Mouse (Mus musculus) hindbrain, embryonic 12.5 days (tissue): ENCODE measurements at regions not wholly inside any gene's neighbourhood (a gene's known extent, or its start where the extent isn't known, plus 50 kb on each side); places are given as distances from the start of the nearest gene placed in this dataset.
A peak's percentile ranks its signal among the peaks of the same experiment; 100 is the strongest.

Source experiments
- ATAC-seq: fragments of 200-750 bp; cut with Nextera tagmentation; 2 replicates; pipeline ENCODE4 v1.8.0; 2017; ENCODE audit warnings: moderate TSS enrichment; ENCODE audit not compliant: low FRiP score
- H3K27ac ChIP-seq: fragments of 300-500 bp; sonication (generic); 2 replicates; pipeline ENCODE4 v1.5.1; 2016; ENCODE audit warnings: mild to moderate bottlenecking
- H3K27me3 ChIP-seq: fragments of 300-500 bp; sonication (generic); 2 replicates; pipeline ENCODE4 v1.6.1; 2016; ENCODE audit warnings: mild to moderate bottlenecking
- H3K36me3 ChIP-seq: fragments of 300-500 bp; sonication (generic); 2 replicates; pipeline ENCODE4 v1.6.1; 2016; ENCODE audit warnings: mild to moderate bottlenecking
- H3K4me1 ChIP-seq: fragments of 300-500 bp; sonication (generic); 2 replicates; pipeline ENCODE4 v1.6.1; 2016
- H3K4me2 ChIP-seq: fragments of 300-500 bp; sonication (generic); replicated peaks from 2 replicates; pipeline ENCODE4 v1.6.1; 2016; ENCODE audit warnings: mild to moderate bottlenecking
- H3K4me3 ChIP-seq: fragments of 300-500 bp; sonication (generic); 2 replicates; pipeline ENCODE4 v1.5.1; 2016; ENCODE audit warnings: mild to moderate bottlenecking
- H3K9ac ChIP-seq: fragments of 300-500 bp; sonication (generic); 2 replicates; pipeline ENCODE4 v1.6.1; 2016; ENCODE audit warnings: mild to moderate bottlenecking, moderate library complexity
- H3K9me3 ChIP-seq: fragments of 300-500 bp; sonication (generic); replicated peaks from 2 replicates; pipeline ENCODE4 v1.6.1; 2016; ENCODE audit warnings: mild to moderate bottlenecking
- WGBS: fragments of 180-500 bp; shearing (Covaris S2); methylation state at CpG from one replicate; pipeline ENCODE4 v1.1.7; 2016; 5-methylcytosine and 5-hydroxymethylcytosine counted together

DNA sequence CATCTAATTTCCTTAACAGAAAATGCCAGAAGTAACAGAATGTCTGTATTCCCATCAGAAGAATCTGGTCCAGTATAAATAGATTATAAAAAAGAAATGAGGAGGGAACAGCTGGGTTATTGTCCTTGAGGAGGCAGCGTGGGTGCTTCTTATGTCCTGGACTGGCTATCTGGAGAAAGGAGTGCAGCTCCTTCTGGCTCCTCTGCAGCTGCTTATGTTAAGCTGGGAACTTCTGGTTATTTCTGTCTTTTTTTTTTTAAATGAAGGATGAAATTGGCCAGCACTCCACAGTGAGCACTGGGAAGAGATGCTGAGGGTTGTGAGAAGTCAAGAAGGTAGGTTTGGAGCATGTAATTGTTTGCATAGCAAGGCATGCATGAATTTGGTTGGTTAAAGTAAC is 441.5 kb downstream of the Ebf1 start:
- ATAC-seq = no peak
- no peak overlapping the region for H3K9ac ChIP-seq
- WGBS = 88% methylated on average over 1 of the region's 1 CpGs
- H3K4me3 ChIP-seq = no peak overlapping the region
- 0 out of 2 replicates have a peak, but pooled peaks cover 4% of the 10 kb centered on the region for H3K4me1 ChIP-seq
- H3K36me3 ChIP-seq = no peaks in the 10 kb centered on the region
- no peak overlapping the region for H3K4me2 ChIP-seq
- no peaks in the 10 kb centered on the region for H3K27me3 ChIP-seq
- H3K27ac ChIP-seq = no peak overlapping the region
- H3K9me3 ChIP-seq = no peaks in the 10 kb centered on the region

DNA sequence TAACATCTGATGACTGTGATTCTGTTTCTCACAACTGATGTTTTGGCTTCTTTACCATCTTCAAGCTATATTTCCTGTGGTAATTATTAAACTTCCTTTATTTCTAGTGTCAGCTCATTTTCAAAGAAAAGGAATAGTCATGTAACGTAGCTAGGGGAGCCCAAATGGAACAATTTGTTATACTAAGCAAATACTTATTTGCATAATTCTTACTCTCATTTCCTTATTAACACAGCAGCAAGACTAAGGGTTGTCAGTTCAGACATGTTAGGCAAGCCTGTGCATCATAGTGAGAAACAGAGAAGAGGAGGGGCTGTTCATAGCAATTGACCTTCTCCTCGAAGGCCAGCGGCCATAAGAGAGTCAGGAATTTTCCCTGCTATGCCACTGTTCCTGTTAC is 449.5 kb downstream of the Ebf1 start:
- H3K4me1 ChIP-seq = peaks cover 6% of the 10 kb centered on the region
- H3K4me2 ChIP-seq = no peak overlapping the region
- H3K9ac ChIP-seq = no peak overlapping the region
- no peak overlapping the region for H3K27ac ChIP-seq
- no peaks in the 10 kb centered on the region for H3K27me3 ChIP-seq
- WGBS = 79% methylated on average over 3 of the region's 3 CpGs
- no peaks in the 10 kb centered on the region for H3K36me3 ChIP-seq
- H3K4me3 ChIP-seq = no peak overlapping the region
- no peaks in the 10 kb centered on the region for H3K9me3 ChIP-seq
- no peak for ATAC-seq

DNA sequence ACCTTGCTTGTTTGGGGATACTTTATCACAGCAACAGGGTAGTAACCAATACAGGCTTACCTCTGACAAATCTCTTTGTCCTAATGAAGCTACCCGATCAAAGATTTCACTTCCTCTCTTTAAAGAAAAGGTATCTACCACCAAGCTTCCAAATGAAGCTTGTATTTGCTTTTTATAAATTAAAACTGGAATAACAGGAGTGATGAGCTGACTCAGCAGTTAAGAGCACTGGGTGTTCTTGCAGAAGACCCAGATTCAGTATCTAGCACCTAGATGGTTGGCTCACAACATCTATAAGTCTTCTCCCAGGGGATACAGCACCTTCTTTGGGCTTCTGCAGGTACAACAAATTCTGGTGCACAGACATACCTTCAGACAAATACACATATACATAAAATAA is 453.2 kb downstream of the Ebf1 start:
- no peak overlapping the region for H3K9ac ChIP-seq
- no peaks in the 10 kb centered on the region for H3K36me3 ChIP-seq
- no peaks in the 10 kb centered on the region for H3K27me3 ChIP-seq
- no peak overlapping the region for H3K4me3 ChIP-seq
- no peak overlapping the region for H3K4me2 ChIP-seq
- no peak overlapping the region for H3K27ac ChIP-seq
- no peak for ATAC-seq
- H3K9me3 ChIP-seq = no peaks in the 10 kb centered on the region
- 84% methylated on average over 1 of the region's 1 CpGs for WGBS
- H3K4me1 ChIP-seq = peaks cover 6% of the 10 kb centered on the region

DNA sequence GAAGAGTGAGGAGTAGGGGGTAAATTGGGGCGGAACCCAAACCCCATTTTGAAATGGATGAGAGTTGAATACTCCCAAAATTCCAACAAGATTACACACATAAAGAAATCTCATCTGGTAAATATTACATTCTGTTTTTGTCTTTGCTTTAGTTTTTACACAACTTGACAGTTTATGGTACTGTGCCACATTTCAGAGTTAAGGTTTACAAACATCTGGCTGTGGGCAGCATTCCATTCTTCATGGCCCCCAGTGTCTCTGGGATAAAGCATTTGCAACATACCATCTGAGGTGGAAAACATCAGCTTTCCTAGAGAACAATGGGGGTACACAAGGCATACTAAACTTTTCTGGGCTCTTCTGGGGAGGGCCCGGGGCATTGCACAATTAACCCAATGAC is 454.1 kb downstream of the Ebf1 start:
- no peak for ATAC-seq
- Histone ChIP-seq H3K27me3 (no peaks in the 10 kb centered on the region), H3K9me3 (no peaks in the 10 kb centered on the region), H3K4me2 (no peak overlapping the region), H3K9ac (no peak overlapping the region), H3K36me3 (no peaks in the 10 kb centered on the region), H3K4me3 (no peak overlapping the region), H3K27ac (no peak overlapping the region), H3K4me1 (peaks cover 2% of the 10 kb centered on the region)
- WGBS = 84% methylated on average over 2 of the region's 2 CpGs

DNA sequence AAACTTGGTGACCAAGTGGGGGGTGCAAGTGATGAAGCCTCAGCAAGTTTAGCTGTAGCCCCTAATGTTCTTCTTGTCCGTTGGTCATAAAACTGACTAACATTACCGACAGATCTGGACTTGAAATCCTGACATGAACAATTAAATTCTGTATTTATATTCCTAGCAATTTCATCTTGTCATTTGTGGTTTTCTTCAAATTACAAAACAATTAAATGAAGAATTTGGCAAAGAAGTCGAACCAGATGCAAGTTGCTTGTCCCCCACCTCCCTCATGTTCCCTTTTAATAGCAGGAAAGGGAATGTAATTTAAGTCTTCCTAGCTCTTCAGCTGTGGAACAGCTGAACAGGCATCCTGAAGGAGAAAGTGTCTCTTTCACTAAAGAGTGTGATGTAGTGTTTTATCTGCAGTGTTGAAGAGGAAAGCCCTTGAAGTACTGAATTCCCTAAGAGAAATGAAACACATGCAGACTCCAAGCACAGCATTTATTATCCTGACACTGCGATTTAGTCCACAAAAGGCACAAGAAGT is 467.5 kb downstream of the Ebf1 start:
- Histone ChIP-seq H3K9ac (no peak overlapping the region), H3K4me1 (no peaks in the 10 kb centered on the region), H3K4me3 (no peak overlapping the region), H3K4me2 (no peak overlapping the region), H3K27me3 (no peaks in the 10 kb centered on the region), H3K36me3 (no peaks in the 10 kb centered on the region), H3K27ac (no peak overlapping the region), H3K9me3 (no peaks in the 10 kb centered on the region)
- no peak for ATAC-seq
- WGBS = 85% methylated on average over 4 of the region's 4 CpGs

DNA sequence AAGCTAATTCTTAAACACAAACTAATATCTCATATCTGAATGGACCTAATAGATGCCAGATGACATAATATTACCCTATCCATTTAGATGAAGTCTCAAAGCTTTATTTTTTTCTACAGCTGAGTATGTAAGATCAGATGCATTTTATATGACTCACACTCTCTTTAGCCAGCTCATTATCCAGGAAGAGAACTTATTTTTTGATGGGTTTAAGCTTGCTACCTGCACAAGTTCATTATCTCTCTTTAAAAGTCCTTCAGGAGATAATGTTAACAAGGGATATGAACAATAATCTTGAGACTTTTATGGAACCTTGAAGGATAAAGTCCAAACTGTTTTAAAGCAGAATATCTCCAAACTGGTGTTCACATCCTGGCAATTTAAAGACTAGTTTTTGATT is 468.0 kb downstream of the Ebf1 start:
- no peak for ATAC-seq
- Histone ChIP-seq H3K4me3 (no peak overlapping the region), H3K27ac (no peak overlapping the region), H3K4me2 (no peak overlapping the region), H3K27me3 (no peaks in the 10 kb centered on the region), H3K9me3 (no peaks in the 10 kb centered on the region), H3K36me3 (no peaks in the 10 kb centered on the region), H3K9ac (no peak overlapping the region), H3K4me1 (no peaks in the 10 kb centered on the region)

DNA sequence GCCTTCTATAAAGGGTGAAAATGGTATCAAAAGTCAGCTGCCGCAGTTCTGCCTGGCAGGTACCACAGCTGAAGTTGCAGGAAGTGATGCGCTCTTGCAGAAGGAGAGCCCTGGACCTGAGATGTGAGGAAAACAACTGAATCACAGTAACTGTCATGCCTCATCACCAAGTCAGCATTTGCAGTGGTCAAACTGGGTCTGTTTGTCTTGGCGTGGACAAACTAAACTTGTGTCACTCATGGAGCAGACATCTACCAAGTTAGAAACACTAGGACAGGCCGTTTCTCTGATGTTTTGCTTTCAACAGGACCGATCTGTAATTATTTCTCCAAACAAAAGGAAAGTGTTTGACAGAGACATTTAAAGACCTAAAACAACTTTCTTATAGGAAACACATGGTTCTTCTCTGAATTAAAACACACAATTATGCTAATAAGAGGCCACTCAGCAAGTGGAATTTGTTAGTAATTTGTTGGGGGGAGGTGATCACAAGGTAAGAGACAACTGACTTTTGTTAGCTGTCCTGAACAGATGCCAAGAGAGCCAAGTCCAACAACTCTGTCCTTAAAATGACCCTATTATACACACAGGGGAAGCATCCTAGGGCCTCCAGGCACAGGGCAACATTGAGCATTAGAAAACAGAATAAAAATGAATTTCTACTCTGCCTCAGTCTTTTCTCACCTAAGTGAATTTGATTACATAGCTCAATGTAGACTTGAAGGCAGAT is 470.2 kb downstream of the Ebf1 start:
- Histone ChIP-seq H3K4me3 (no peak overlapping the region), H3K9me3 (no peaks in the 10 kb centered on the region), H3K36me3 (no peaks in the 10 kb centered on the region), H3K27ac (no peak overlapping the region), H3K4me1 (no peaks in the 10 kb centered on the region), H3K4me2 (no peak overlapping the region), H3K27me3 (no peaks in the 10 kb centered on the region), H3K9ac (no peak overlapping the region)
- WGBS = 64% methylated on average over 5 of the region's 5 CpGs
- ATAC-seq = no peak

DNA sequence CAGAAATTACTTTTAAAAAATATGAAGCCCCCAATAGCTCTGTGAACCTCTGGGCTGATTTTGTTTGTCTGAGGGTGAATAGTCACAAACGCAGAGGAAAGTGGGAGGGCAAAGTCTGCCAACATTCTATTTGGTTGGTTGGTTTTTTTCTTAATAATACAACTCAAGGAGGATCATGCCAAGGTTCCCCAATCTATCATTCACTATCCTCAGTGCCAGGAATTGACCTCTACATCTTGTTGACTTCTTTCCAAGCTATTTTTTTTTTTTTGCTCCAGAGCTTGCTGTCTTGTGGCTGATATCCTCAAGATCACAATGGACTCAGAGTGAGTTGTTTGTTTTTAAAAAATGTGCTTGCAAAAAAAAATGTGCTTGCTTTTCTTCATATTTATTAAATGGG is 471.2 kb downstream of the Ebf1 start:
- Histone ChIP-seq H3K4me2 (no peak overlapping the region), H3K4me3 (no peak overlapping the region), H3K36me3 (no peaks in the 10 kb centered on the region), H3K27ac (no peak overlapping the region), H3K27me3 (no peaks in the 10 kb centered on the region), H3K4me1 (no peaks in the 10 kb centered on the region), H3K9me3 (no peaks in the 10 kb centered on the region), H3K9ac (no peak overlapping the region)
- ATAC-seq = no peak
- WGBS = 88% methylated on average over 1 of the region's 1 CpGs

DNA sequence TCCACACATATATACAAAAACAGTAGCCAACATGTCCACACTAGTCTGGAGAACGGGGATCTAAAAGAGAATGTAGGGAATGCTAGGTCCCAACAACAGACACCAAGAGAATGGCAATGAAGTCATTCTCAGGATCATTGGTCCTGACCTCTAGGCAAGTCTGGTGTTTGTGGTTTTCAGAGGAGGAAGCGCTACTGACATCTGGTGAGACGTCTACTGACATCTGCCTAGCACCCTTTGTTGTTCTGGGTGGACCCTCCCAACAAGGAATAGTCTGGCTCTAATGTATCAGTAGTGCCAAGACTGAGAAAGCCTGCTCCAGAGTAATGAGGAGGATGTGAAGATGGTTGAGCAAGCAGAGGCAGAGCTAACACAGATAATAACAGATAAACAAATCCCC is 472.4 kb downstream of the Ebf1 start:
- Histone ChIP-seq H3K9ac (no peak overlapping the region), H3K36me3 (no peaks in the 10 kb centered on the region), H3K4me1 (no peaks in the 10 kb centered on the region), H3K4me2 (no peak overlapping the region), H3K27me3 (no peaks in the 10 kb centered on the region), H3K4me3 (no peak overlapping the region), H3K9me3 (no peaks in the 10 kb centered on the region), H3K27ac (no peak overlapping the region)
- 68% methylated on average over 3 of the region's 3 CpGs for WGBS
- ATAC-seq = no peak

DNA sequence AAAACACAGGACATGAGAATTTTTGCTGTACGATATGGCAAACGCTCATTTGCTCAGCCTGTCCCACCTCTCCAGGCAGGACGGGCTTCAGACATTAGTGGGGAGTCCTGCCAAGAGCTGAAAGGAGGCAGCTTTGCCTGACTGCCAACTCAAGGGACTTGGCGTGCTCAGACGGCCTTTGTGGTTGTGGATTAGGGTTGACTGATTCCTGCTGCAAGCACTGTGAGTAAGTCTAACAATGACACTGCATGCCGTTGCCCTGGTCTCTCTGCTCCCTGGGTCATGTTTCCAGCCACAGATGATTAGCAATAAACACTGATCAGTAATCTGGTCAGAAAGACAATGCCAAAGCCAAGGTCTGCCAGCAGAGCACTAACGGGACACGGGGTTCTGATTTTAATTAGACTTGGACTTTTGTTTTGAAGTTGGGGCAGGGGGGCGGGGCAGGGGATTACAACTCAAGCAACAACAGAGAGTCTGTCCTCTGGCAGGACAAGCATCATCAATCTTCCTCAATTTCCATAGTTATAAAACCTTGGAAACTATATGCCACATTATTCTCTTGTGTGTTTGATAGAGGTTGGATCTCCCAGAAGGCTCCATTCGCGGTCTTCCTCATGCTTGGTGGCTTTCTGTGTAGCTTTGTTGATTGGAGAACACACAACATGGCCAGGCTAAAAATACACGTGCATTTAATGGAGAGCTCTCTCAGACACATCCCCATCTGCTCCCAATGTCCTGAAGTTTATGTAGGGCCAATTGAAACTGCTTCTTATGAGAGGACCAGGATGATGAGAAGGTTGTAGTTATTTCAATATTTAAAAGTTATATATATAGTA is 486.6 kb downstream of the Ebf1 start:
- H3K4me3 ChIP-seq = no peak overlapping the region
- H3K4me1 ChIP-seq = peaks cover 5% of the 10 kb centered on the region; the same call in 1 of the 2 replicates
- H3K27me3 ChIP-seq = no peaks in the 10 kb centered on the region
- no peak overlapping the region for H3K9ac ChIP-seq
- WGBS = 52% methylated on average over 12 of the region's 12 CpGs
- ATAC-seq = peak; percentile 63; the same call in 1 of the 2 replicates
- no peaks in the 10 kb centered on the region for H3K36me3 ChIP-seq
- no peaks in the 10 kb centered on the region for H3K9me3 ChIP-seq
- no peak overlapping the region for H3K27ac ChIP-seq
- H3K4me2 ChIP-seq = no peak overlapping the region

DNA sequence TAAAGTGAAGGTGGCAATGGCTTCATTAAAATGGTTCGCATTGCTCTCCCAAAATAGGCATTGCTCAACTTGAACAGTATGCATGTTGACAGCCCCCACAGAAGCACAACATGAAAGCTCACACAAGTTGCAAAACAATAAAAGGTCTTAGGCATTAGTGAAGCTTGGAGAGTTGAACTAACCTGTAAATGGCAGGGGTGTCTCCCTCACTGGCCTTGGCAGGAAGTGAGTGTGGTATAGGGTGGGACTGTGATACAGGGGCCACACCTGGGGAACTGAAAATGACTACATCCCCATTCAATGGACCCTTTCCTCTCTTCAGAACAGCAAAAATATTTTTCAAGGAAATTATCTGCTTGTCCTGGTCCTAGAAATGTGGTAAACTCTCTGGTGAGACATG is 499.6 kb downstream of the Ebf1 start:
- H3K4me1 ChIP-seq = no peaks in the 10 kb centered on the region
- no peak overlapping the region for H3K4me2 ChIP-seq
- WGBS = 89% methylated on average over 1 of the region's 1 CpGs
- no peak overlapping the region for H3K4me3 ChIP-seq
- H3K27me3 ChIP-seq = no peaks in the 10 kb centered on the region
- H3K9me3 ChIP-seq = no peaks in the 10 kb centered on the region
- no peaks in the 10 kb centered on the region for H3K36me3 ChIP-seq
- no peak overlapping the region for H3K9ac ChIP-seq
- H3K27ac ChIP-seq = no peak overlapping the region
- no peak for ATAC-seq

DNA sequence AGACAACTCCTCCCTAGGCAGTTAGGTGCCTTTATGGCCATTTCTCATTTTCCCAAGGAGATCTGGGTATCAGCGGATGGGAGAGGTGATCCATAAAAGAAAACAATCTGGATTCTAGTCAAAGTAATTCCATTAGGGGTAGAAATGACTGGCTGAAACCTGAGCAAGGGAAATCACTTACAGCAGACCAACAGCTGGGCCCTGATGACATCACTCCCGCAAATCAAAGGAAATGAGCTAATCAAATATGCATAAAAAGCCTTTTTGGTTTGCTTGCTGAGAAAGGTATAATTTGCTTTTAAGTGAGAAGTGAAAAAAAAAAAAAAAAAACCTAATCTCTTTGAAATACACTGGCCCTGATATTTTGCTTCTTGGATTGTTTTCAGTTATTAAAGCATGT is 506.2 kb downstream of the Ebf1 start:
- H3K9me3 ChIP-seq = no peaks in the 10 kb centered on the region
- no peaks in the 10 kb centered on the region for H3K27me3 ChIP-seq
- H3K4me2 ChIP-seq = no peak overlapping the region
- 66% methylated on average over 2 of the region's 2 CpGs for WGBS
- no peak overlapping the region for H3K4me3 ChIP-seq
- H3K9ac ChIP-seq = no peak overlapping the region
- no peaks in the 10 kb centered on the region for H3K4me1 ChIP-seq
- ATAC-seq = no peak
- H3K36me3 ChIP-seq = no peaks in the 10 kb centered on the region
- H3K27ac ChIP-seq = no peak overlapping the region

DNA sequence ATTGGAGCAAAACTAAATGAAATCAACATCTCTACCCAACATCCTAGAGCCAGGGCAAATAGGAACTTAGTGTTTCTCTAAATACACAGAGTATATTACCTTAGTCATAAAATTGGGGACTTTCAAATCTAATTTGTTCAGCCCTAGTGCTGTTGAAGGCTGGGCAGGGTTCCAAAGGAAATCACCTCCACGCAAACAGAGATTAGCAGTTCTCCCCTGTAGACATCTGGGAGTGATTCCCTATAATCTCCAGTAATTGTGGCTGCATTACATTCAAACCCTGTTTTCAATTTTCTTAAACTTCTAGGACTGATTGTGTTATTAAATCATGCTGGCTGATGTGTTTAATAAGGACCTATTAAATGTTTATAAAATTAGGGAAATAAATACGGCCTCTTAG is 519.7 kb downstream of the Ebf1 start:
- Histone ChIP-seq H3K27ac (no peak overlapping the region), H3K9me3 (no peaks in the 10 kb centered on the region), H3K27me3 (no peaks in the 10 kb centered on the region), H3K4me2 (no peak overlapping the region), H3K4me3 (no peak overlapping the region), H3K36me3 (no peaks in the 10 kb centered on the region), H3K4me1 (no peaks in the 10 kb centered on the region), H3K9ac (no peak overlapping the region)
- WGBS = 79% methylated on average over 2 of the region's 2 CpGs
- ATAC-seq = no peak
